Mouse (Mus musculus) C2C12 (cell line): ENCODE results near the gene Arhgap21. TPM values are rescaled to one million over a fixed set of nuclear protein-coding genes. Genes with fewer than 3 reads are reported as not detected.

Experiments
- H3K27me3 ChIP-seq: one replicate; pipeline ENCODE4 v1.6.1; 2011; ENCODE audit not compliant: control insufficient read depth, insufficient read depth, insufficient read length
- H3K36me3 ChIP-seq: one replicate; pipeline ENCODE4 v1.6.1; 2011; ENCODE audit not compliant: control insufficient read depth, insufficient read depth
- H3K4me3 ChIP-seq: one replicate; pipeline ENCODE4 v1.5.1; 2011; ENCODE audit warnings: mild to moderate bottlenecking, control low read depth; ENCODE audit not compliant: poor library complexity, insufficient read depth, severe bottlenecking
- H3K79me2 ChIP-seq: one replicate; pipeline ENCODE4 v1.6.1; 2011; ENCODE audit not compliant: control insufficient read depth, insufficient read depth
- H3K79me3 ChIP-seq: one replicate; pipeline ENCODE4 v1.6.1; 2011; ENCODE audit warnings: low read depth, control low read depth
- H3ac ChIP-seq: one replicate; pipeline ENCODE3; 2011; ENCODE audit warnings: low read depth; ENCODE audit not compliant: control insufficient read depth, insufficient read length
- CEBPB ChIP-seq: IDR thresholded peaks from one replicate; pipeline ENCODE4 v1.6.1; 2011; ENCODE audit warnings: low read depth, mild to moderate bottlenecking, control low read depth, moderate library complexity
- CTCF ChIP-seq: IDR thresholded peaks from one replicate; pipeline ENCODE4 v1.5.1; 2011; ENCODE audit not compliant: control insufficient read depth, insufficient read depth, insufficient read length
- FOSL1 ChIP-seq: IDR thresholded peaks from one replicate; pipeline ENCODE4 v1.8.0; 2011; ENCODE audit warnings: mild to moderate bottlenecking, low read length; ENCODE audit not compliant: poor library complexity, insufficient read depth, severe bottlenecking
- MAX ChIP-seq: IDR thresholded peaks from one replicate; pipeline ENCODE4 v1.6.1; 2011; ENCODE audit warnings: mild to moderate bottlenecking, control low read depth
- MYOD1 ChIP-seq: IDR thresholded peaks from one replicate; pipeline ENCODE4 v1.6.1; 2011; ENCODE audit warnings: low read depth; ENCODE audit not compliant: control insufficient read depth, insufficient read length
- MYOG ChIP-seq: IDR thresholded peaks from one replicate; pipeline ENCODE4 v1.6.1; 2011; ENCODE audit not compliant: control insufficient read depth, insufficient read length; ENCODE audit errors: extremely low read depth
- USF1 ChIP-seq: IDR thresholded peaks from one replicate; pipeline ENCODE4 v1.6.1; 2011; ENCODE audit warnings: low read depth, mild to moderate bottlenecking, control low read depth, moderate library complexity
- polyA plus RNA-seq: library from polyadenylated mRNA; unstranded; fragments of >200 nt; fragmentation: generic; extraction: Trizol; gene quantifications from one replicate; pipeline ENCODE4 v1.2.1, GENCODE M21; 2012; ENCODE audit warnings: missing spikeins

Gene Arhgap21
- polyA plus RNA-seq, 1 experiment: 15.9 TPM

DNA sequence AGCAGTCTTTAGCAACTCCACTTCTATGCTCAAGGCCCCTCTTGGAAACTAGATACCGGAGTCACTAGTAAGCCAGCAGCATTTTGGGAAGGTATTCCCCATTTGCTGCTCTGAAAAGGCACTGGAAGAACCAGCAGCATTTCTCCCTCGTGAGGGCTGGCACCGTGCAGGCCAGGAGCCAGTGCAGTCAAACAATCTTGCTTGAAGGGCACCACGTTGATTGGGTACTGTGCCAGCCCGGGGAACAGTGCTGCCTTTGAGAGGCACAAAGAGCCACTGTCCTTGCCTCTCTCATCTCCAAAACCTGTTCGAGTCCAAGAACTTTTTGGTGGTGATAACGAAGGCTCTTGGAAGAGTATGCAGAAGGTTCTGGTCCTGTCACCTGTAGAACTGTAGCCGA is 33.9 kb upstream of the Arhgap21 start:
- no peak for TF ChIP-seq MYOD1
- no peak for TF ChIP-seq FOSL1
- no peak for TF ChIP-seq USF1
- TF ChIP-seq CTCF: no peak
- no peak for TF ChIP-seq MAX
- TF ChIP-seq MYOG: no peak
- no peak for TF ChIP-seq CEBPB
- Histone ChIP-seq H3K79me3 (no peaks in the 10 kb centered on the region), H3ac (no peak overlapping the region), H3K79me2 (no peaks in the 10 kb centered on the region), H3K36me3 (no peaks in the 10 kb centered on the region), H3K27me3 (no peaks in the 10 kb centered on the region), H3K4me3 (no peak overlapping the region)

DNA sequence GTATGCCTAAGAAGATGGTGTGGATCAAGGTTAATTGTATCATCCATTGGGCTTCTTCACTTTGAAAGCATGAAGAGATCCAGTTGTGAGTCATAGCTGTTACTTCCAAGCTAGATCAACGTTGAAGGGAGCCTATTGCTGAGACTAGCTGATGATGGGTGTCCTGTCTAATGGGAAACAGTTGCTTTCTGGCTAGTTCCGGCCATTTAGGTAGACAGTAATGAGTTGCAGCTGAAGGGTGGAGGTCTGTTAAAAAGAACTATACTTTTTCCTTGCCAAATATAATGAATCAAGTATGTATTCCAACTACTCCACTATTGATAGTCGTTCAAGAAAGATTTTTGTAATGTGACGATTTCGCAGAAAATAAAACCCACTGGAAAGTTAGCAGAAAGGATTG is 32.5 kb upstream of the Arhgap21 start:
- no peak for TF ChIP-seq CTCF
- no peak for TF ChIP-seq FOSL1
- no peak for TF ChIP-seq MAX
- no peak for TF ChIP-seq USF1
- TF ChIP-seq MYOG: no peak
- TF ChIP-seq MYOD1: no peak
- TF ChIP-seq CEBPB: no peak
- Histone ChIP-seq H3K27me3 (no peaks in the 10 kb centered on the region), H3ac (no peak overlapping the region), H3K79me2 (no peaks in the 10 kb centered on the region), H3K4me3 (no peak overlapping the region), H3K36me3 (no peaks in the 10 kb centered on the region), H3K79me3 (no peaks in the 10 kb centered on the region)

DNA sequence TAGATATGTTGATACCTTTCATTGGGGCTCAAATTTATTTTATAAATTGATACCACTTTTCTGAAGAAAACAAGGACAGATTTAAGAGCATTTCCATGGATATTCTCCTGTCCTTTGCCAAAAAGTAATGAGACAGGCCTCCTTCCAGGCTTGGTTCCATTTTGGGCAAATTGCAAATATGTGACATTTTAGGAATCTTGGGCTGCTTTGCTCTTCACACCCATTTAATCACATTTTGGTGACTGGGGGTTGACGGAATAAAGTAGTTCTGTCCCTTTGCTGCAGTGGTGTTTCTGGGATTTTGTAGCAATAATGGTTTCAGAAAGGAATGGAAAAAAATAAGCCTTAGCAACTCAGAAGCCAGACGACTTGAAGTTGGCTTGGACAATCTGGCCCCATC is 26.9 kb upstream of the Arhgap21 start:
- Histone ChIP-seq H3K36me3 (no peaks in the 10 kb centered on the region), H3K79me2 (no peaks in the 10 kb centered on the region), H3K27me3 (no peaks in the 10 kb centered on the region), H3K4me3 (no peak overlapping the region), H3K79me3 (no peaks in the 10 kb centered on the region), H3ac (no peak overlapping the region)
- TF ChIP-seq USF1 (no peak), MAX (no peak), CTCF (no peak), MYOG (no peak), CEBPB (no peak), FOSL1 (no peak), MYOD1 (no peak)

DNA sequence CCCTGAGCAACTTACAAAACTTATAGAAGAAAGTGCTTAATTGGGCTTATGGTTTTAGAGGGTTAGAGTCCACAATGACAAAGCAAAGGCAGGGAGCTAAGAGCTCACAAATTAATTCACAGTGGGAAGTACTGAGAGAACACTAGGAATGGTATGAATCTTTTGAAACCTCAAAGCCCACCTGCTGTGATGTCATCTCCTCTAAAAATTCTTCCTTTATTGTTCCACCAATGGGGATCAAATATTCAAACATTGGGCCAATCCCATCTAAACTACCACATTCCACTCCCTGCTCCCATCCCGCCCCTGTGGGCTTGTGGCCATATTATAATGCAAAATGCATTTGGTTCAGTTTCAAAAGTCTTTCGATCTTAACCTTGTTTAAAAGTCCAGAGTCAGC is 22.8 kb upstream of the Arhgap21 start:
- no peak overlapping the region for H3K4me3 ChIP-seq
- no peak overlapping the region for H3ac ChIP-seq
- no peaks in the 10 kb centered on the region for H3K27me3 ChIP-seq
- no peaks in the 10 kb centered on the region for H3K36me3 ChIP-seq
- no peak for TF ChIP-seq FOSL1
- no peak for TF ChIP-seq CEBPB
- TF ChIP-seq MYOG: no peak
- TF ChIP-seq MYOD1: no peak
- TF ChIP-seq MAX: no peak
- TF ChIP-seq USF1: no peak
- TF ChIP-seq CTCF: no peak
- H3K79me3 ChIP-seq: no peaks in the 10 kb centered on the region
- H3K79me2 ChIP-seq: no peaks in the 10 kb centered on the region

DNA sequence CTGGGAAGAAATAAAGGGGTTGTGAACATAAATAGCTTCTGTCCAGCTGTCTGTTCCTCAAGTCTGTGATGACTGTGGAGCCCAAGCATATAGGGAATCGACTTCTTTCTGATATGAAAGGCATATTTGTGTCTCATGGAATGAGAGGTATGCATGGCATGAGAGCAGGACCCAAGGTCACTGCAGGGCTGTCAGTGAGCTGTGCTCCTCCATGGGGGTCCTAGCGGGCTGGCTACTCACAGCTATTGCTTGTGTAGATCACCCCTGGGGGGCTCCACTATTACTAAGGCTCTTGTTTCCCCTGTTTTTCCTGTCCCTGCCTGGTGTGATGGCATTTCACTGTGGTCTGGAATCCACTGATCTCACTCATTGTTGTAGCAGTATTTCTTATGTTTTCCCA is 22.2 kb upstream of the Arhgap21 start:
- Histone ChIP-seq H3K27me3 (no peaks in the 10 kb centered on the region), H3K79me3 (no peaks in the 10 kb centered on the region), H3K4me3 (no peak overlapping the region), H3ac (no peak overlapping the region), H3K79me2 (no peaks in the 10 kb centered on the region), H3K36me3 (no peaks in the 10 kb centered on the region)
- TF ChIP-seq MAX: no peak
- no peak for TF ChIP-seq CEBPB
- no peak for TF ChIP-seq USF1
- no peak for TF ChIP-seq FOSL1
- TF ChIP-seq MYOD1: no peak
- no peak for TF ChIP-seq MYOG
- no peak for TF ChIP-seq CTCF

DNA sequence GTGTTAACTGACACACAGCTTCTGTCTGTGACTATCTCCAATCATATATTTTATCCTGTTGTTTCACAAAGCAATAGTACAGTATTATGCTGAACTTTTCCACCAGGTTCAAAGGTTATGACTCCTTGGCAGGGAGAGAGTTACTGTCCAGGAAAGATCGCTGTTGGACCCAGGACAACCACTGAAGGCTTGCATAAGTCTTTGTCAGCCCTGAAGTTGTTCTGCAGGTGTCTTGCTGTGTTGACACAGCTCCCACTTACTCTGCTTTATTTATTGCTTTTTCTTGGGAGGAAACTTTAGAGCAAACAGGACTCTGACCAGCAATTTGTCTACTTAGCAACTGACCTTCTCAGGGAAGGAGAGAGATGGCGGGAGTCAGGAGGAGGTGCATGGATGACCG is 21.4 kb upstream of the Arhgap21 start:
- TF ChIP-seq MYOD1: no peak
- no peak for TF ChIP-seq FOSL1
- TF ChIP-seq MAX: no peak
- TF ChIP-seq MYOG: no peak
- no peak for TF ChIP-seq CEBPB
- no peak for TF ChIP-seq CTCF
- TF ChIP-seq USF1: no peak
- Histone ChIP-seq H3K4me3 (no peak overlapping the region), H3K79me2 (no peaks in the 10 kb centered on the region), H3K27me3 (no peaks in the 10 kb centered on the region), H3K36me3 (no peaks in the 10 kb centered on the region), H3ac (no peak overlapping the region), H3K79me3 (no peaks in the 10 kb centered on the region)
